Mouse (Mus musculus) intestine, postnatal 0 days (tissue): ENCODE data around the gene Nckap5l. TPM values are rescaled to one million over a fixed set of nuclear protein-coding genes. Genes with fewer than 3 reads are reported as not detected.

Experiments used
- ATAC-seq: fragments of 200-750 bp; cut with Nextera tagmentation; 2 replicates; pipeline ENCODE4 v1.8.0; 2017; ENCODE audit warnings: mild to moderate bottlenecking, moderate TSS enrichment, moderate library complexity
- H3K27ac ChIP-seq: fragments of 300-500 bp; sonication (generic); 2 replicates; pipeline ENCODE4 v1.5.1; 2014; ENCODE audit warnings: mild to moderate bottlenecking, low read depth, low read length, moderate library complexity
- H3K27me3 ChIP-seq: fragments of 300-500 bp; sonication (generic); replicated peaks from 2 replicates; pipeline ENCODE4 v1.6.1; 2014; ENCODE audit warnings: low read length, mixed read lengths; ENCODE audit not compliant: control insufficient read depth, insufficient read depth
- H3K36me3 ChIP-seq: fragments of 300-500 bp; sonication (generic); 2 replicates; pipeline ENCODE4 v1.6.1; 2014; ENCODE audit warnings: mild to moderate bottlenecking, moderate library complexity; ENCODE audit not compliant: control insufficient read depth, insufficient read depth
- H3K4me1 ChIP-seq: fragments of 300-500 bp; sonication (generic); replicated peaks from 2 replicates; pipeline ENCODE4 v1.6.1; 2014; ENCODE audit warnings: antibody characterized with exemption, low read length, mixed read lengths; ENCODE audit not compliant: control insufficient read depth, insufficient read depth
- H3K4me2 ChIP-seq: fragments of 300-500 bp; sonication (generic); replicated peaks from 2 replicates; pipeline ENCODE4 v1.6.1; 2014; ENCODE audit warnings: low read depth, mild to moderate bottlenecking, moderate library complexity
- H3K4me3 ChIP-seq: fragments of 300-500 bp; sonication (generic); 2 replicates; pipeline ENCODE4 v1.5.1; 2014; ENCODE audit warnings: low read depth, low read length
- H3K9ac ChIP-seq: fragments of 300-500 bp; sonication (generic); 2 replicates; pipeline ENCODE4 v1.6.1; 2014; ENCODE audit warnings: mild to moderate bottlenecking, low read depth, low read length
- H3K9me3 ChIP-seq: fragments of 300-500 bp; sonication (generic); 2 replicates; pipeline ENCODE4 v1.6.1; 2016; ENCODE audit warnings: mixed run types; ENCODE audit not compliant: control insufficient read depth
- CTCF ChIP-seq: sonication (generic); IDR thresholded peaks from 2 replicates; pipeline ENCODE4 v1.5.1; 2016; ENCODE audit warnings: low read depth, mild to moderate bottlenecking, control low read depth, antibody characterized with exemption, moderate library complexity
- WGBS: fragments of 180-500 bp; shearing (Covaris S2); extraction: QIAGEN DNeasy Blood & Tissue Kit; methylation state at CpG from one replicate; pipeline ENCODE4 v1.1.7; 2014; 5-methylcytosine and 5-hydroxymethylcytosine counted together
- polyA plus RNA-seq: library from polyadenylated mRNA; unstranded; fragments of >200 nt; fragmentation: Nextera tagmentation; extraction: Ambion mirVana; gene quantifications from 2 replicates; pipeline ENCODE4 v1.2.1, GENCODE M21; 2015

Nckap5l gene
- polyA plus RNA-seq, 1 experiment from 2014 or later = 2.1 TPM

- Histone ChIP-seq H3K9ac (peak overlapping the region; percentile 11; the same call in 1 of the 2 replicates), H3K27ac (peak overlapping the region; percentile 72; the same call in 1 of the 2 replicates), H3K9me3 (no peaks in the 10 kb centered on the region), H3K36me3 (no peaks in the 10 kb centered on the region), H3K27me3 (no peaks in the 10 kb centered on the region), H3K4me3 (peak overlapping the region; percentile 69), H3K4me2 (peak overlapping the region; percentile 82), H3K4me1 (no peaks in the 10 kb centered on the region)
- 40% methylated on average over 7 of the region's 7 CpGs for WGBS
- TF ChIP-seq CTCF = no peak
- ATAC-seq = no peak
Observed at GRCm38 (mm10) chr15:99456338-99456962, 1.1 kb downstream of the Nckap5l start.

GRCm38 (mm10) chr15:99455415-99455814 is 2.1 kb downstream of the Nckap5l start:
- no peak for ATAC-seq
- Histone ChIP-seq H3K4me1 (no peaks in the 10 kb centered on the region), H3K27me3 (no peaks in the 10 kb centered on the region), H3K27ac (no peak overlapping the region), H3K4me2 (no peak overlapping the region), H3K36me3 (no peaks in the 10 kb centered on the region), H3K9me3 (no peaks in the 10 kb centered on the region), H3K4me3 (no peak overlapping the region), H3K9ac (no peak overlapping the region)
- no peak for TF ChIP-seq CTCF
- WGBS = 91% methylated on average over 3 of the region's 3 CpGs

GRCm38 (mm10) chr15:99454585-99455279 is 2.8 kb downstream of the Nckap5l start:
- no peaks in the 10 kb centered on the region for H3K27me3 ChIP-seq
- H3K4me3 ChIP-seq = no peak overlapping the region
- H3K9ac ChIP-seq = no peak overlapping the region
- no peak for TF ChIP-seq CTCF
- 82% methylated on average over 7 of the region's 7 CpGs for WGBS
- H3K9me3 ChIP-seq = no peaks in the 10 kb centered on the region
- H3K27ac ChIP-seq = no peak overlapping the region
- no peak overlapping the region for H3K4me2 ChIP-seq
- no peak for ATAC-seq
- H3K4me1 ChIP-seq = no peaks in the 10 kb centered on the region
- H3K36me3 ChIP-seq = no peaks in the 10 kb centered on the region

- H3K4me1 ChIP-seq = no peaks in the 10 kb centered on the region
Observed at GRCm38 (mm10) chr15:99453153-99453900, 4.2 kb downstream of the Nckap5l start.

GRCm38 (mm10) chr15:99449751-99450280 is 7.7 kb downstream of the Nckap5l start:
- no peak for ATAC-seq
- Histone ChIP-seq H3K9me3 (no peaks in the 10 kb centered on the region), H3K27ac (no peak overlapping the region), H3K36me3 (no peaks in the 10 kb centered on the region), H3K4me1 (no peaks in the 10 kb centered on the region), H3K4me3 (no peak overlapping the region), H3K9ac (no peak overlapping the region), H3K27me3 (no peaks in the 10 kb centered on the region), H3K4me2 (no peak overlapping the region)
- WGBS = 34% methylated on average over 8 of the region's 8 CpGs
- no peak for TF ChIP-seq CTCF

More at GRCm38 (mm10) chr15:99453153-99453900, 4.2 kb downstream of the Nckap5l start:
- 71% methylated on average over 11 of the region's 11 CpGs for WGBS
- Histone ChIP-seq H3K4me2 (no peak overlapping the region), H3K9me3 (no peaks in the 10 kb centered on the region), H3K9ac (no peak overlapping the region), H3K27ac (no peak overlapping the region), H3K36me3 (no peaks in the 10 kb centered on the region), H3K27me3 (no peaks in the 10 kb centered on the region), H3K4me3 (no peak overlapping the region)
- TF ChIP-seq CTCF = no peak
- ATAC-seq = no peak
